Mouse (Mus musculus): ENCODE results near the gene Sfrp4. TPM values are rescaled to one million over a fixed set of nuclear protein-coding genes. Genes with fewer than 3 reads are reported as not detected.
"Not testable (repeated sequence)": the region's sequence is repeated elsewhere in the genome, so short reads cannot be mapped to it uniquely, and the experiment has no call there.

Gene Sfrp4
- polyA plus RNA-seq (2015; fragmentation: Nextera tagmentation; extraction: Ambion mirVana): 0.53 and 0.82 TPM in 2 replicates

DNA sequence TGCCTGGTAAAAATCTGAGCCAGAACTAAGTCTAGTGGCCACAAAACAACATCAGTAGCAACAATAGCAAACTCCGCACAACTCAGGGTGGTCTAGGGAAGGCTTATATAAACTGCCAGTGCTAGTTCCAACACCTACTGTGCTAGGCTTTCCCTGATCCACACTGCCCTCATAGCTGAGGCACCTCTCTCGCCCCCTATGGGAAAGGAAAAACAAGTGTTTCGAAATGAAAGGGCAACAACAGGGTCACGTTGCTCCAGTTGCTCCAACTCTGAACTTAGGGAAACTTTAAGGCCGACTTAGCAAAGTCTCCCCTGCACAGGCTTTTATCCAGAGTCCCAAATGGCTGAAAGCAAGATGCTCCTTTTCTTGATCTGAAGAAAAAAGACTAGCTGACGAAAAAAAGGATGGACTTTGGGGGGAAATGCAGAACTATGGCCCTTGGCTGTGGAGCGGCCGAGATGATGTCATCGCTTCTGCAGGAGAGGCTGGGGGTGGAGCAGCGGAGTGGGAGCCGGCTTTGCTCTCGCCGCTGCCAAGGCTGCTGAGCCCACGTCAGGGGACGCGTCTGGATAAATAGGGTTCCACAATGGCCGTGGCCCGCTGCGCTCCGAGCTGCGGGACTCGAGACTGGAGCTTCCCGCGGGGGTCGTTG is at the start of gene Sfrp4:
Sfrp4 (plus strand) TSS at position 532 of the 655 bp plus-strand sequence.
- ATAC-seq (replicated peaks; ENCODE audit: insufficient number of reproducible peaks, insufficient read depth, low FRiP score, low read depth): peak; percentile 56; the same call in 1 of the 2 replicates
- Histone ChIP-seq H3K9me3 (replicated peaks) (no peaks in the 10 kb centered on the region), H3K27ac (no peak within 1 kb of the TSS), H3K4me3 (peak within 1 kb of the TSS; percentile 51), H3K9ac (peak within 1 kb of the TSS; percentile 39), H3K27me3 (peaks cover 16% of the 10 kb centered on the region), H3K4me2 (peak within 1 kb of the TSS; percentile 91), H3K4me1 (replicated peaks) (peaks cover 15% of the 10 kb centered on the region), H3K36me3 (no peaks in the 10 kb centered on the region)
- 4% methylated on average over 25 of the region's 25 CpGs for WGBS

DNA sequence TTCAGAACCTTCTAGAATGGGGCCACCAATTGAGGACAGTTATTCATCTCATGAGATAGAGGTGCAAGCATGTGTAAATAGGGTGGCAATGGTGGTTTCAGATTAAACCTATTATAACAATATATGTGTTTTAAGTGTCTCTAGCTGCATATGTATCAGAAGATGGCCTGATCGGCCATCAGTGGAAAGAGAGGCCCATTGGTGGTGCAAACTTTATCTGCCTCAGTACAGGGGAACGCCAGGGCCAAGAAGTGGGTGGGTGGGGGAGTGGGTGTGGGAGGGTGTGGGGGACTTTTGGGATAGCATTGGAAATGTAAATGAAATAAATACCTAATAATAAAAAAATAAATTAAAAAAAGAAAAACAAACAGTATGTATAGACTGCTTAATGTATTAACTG is 48.2 kb upstream of the Sfrp4 start:
- H3K27me3 ChIP-seq; H3K9ac ChIP-seq; H3K4me1 ChIP-seq (replicated peaks); H3K27ac ChIP-seq; H3K9me3 ChIP-seq (replicated peaks); ATAC-seq (replicated peaks; ENCODE audit: insufficient number of reproducible peaks, insufficient read depth, low FRiP score, low read depth); H3K4me2 ChIP-seq; H3K36me3 ChIP-seq; H3K4me3 ChIP-seq: not testable (repeated sequence)
- WGBS: 74% methylated on average over 2 of the region's 2 CpGs

DNA sequence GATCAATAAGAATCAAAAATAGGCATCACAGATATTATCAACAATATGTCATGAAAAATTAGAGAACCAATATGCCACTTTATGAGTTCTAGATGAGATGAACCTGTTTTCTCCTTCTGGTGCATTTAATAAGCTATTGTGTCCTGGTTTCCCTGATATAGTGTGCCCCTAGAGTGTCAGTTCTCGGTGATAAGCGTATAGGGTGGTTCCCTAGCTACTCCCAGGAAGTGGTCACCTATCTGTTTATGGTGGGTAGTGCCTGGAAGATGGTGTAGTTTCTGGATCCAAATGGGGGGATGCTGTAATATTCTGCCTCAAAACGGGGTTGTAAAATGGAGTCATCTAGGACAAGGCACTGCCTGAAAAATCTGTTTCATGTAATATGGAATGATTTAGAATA is 47.0 kb upstream of the Sfrp4 start:
- Histone ChIP-seq H3K27me3 (no peaks in the 10 kb centered on the region), H3K4me1 (replicated peaks) (no peaks in the 10 kb centered on the region), H3K9ac (no peak overlapping the region), H3K4me2 (no peak overlapping the region), H3K27ac (no peak overlapping the region), H3K4me3 (no peak overlapping the region), H3K36me3 (no peaks in the 10 kb centered on the region), H3K9me3 (replicated peaks) (no peaks in the 10 kb centered on the region)
- WGBS: 74% methylated on average over 3 of the region's 3 CpGs
- ATAC-seq (replicated peaks; ENCODE audit: insufficient number of reproducible peaks, insufficient read depth, low FRiP score, low read depth): no peak

DNA sequence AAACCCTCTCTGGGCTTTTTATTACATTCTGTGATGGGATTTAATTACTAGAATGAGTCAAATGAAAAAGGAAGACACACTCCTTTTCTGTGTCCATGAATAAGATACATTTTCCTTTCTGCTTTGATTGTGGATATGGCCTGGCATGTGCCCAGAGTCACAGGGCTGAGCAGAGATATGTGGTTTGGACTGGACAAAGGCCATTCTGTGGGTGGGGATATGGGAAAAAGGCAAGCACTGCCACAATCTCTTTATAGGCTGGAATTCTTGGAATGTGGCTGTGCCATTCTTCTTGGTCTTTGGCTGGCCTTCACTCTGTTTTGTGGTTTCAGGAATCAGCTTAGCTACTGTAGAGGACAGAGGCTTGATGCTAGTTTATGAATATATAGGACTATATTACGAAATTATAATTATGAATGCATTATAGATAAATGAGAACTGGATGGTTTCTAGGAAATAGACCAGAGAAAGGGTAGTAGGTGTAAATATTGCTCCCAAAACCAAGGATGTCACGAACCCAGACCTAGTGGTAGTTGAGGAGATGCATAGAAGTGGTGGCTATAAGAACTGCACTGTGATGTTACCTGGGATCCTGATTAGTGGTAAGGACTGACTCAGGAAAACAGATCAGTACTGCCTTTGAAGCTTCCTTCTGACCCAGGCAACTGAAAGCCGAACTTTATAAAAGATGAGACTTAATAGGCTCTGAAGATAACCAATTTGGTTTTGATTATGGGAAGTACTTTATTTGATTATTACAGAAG is 31.7 kb upstream of the Sfrp4 start:
- Histone ChIP-seq H3K9ac (no peak overlapping the region), H3K4me2 (no peak overlapping the region), H3K9me3 (replicated peaks) (no peaks in the 10 kb centered on the region), H3K36me3 (no peaks in the 10 kb centered on the region; the same call in 1 of the 2 replicates), H3K27ac (no peak overlapping the region), H3K4me1 (replicated peaks) (0 out of 2 replicates have a peak, but pooled peaks cover 2% of the 10 kb centered on the region), H3K4me3 (no peak overlapping the region), H3K27me3 (no peaks in the 10 kb centered on the region)
- 85% methylated on average over 3 of the region's 3 CpGs for WGBS
- no peak for ATAC-seq (replicated peaks; ENCODE audit: insufficient number of reproducible peaks, insufficient read depth, low FRiP score, low read depth)

DNA sequence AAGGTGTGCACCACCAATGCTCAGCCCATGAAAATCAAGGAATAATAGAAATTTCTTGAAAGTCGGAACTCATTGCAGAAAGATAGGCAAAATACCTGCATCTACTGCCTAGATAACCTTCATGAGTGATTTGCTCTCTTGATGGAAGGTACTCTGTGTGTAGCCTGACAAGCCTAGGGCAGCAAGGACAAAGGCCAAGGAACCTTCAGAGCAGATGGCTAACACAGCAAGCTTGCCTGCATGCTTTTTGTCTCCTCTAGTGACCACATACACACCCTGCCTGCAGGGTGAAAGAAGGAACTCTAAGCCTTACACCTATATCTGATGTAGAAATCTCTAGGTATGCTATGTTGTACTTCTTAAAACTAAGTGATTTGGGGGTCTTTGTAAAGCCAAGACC is 27.8 kb upstream of the Sfrp4 start:
- H3K9ac ChIP-seq: no peak overlapping the region
- WGBS: 97% methylated on average over 1 of the region's 1 CpGs

DNA sequence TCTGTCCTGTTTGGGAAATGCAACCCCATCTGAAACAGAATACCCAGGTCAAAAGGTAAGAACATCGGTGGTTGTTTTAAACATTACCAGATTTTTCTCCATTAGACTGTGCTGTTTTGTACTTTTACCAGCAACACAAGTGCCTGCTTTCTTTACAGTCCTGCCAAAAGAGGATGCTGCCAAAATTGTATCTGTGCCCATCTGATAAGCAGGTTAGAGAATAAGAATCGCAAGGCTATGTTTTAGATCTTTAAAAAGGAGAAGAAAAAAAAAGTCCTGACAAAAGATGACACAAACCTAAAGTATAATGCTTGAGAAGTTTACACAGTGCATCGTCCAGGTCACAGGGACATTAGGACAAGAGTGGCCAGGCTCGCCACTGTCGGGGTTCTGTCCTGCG is 23.7 kb upstream of the Sfrp4 start:
- H3K4me2 ChIP-seq: no peak overlapping the region
- ATAC-seq (replicated peaks; ENCODE audit: insufficient number of reproducible peaks, insufficient read depth, low FRiP score, low read depth): no peak
- no peaks in the 10 kb centered on the region for H3K27me3 ChIP-seq
- no peaks in the 10 kb centered on the region for H3K9me3 ChIP-seq (replicated peaks)
- H3K4me3 ChIP-seq: no peak overlapping the region
- no peak overlapping the region for H3K9ac ChIP-seq
- H3K36me3 ChIP-seq: no peaks in the 10 kb centered on the region; the same call in 1 of the 2 replicates
- 72% methylated on average over 6 of the region's 6 CpGs for WGBS
- no peaks in the 10 kb centered on the region for H3K4me1 ChIP-seq (replicated peaks)
- H3K27ac ChIP-seq: no peak overlapping the region

More for the DNA sequence above, 27.8 kb upstream of the Sfrp4 start:
- Histone ChIP-seq H3K4me1 (replicated peaks) (0 out of 2 replicates have a peak, but pooled peaks cover 2% of the 10 kb centered on the region), H3K4me3 (no peak overlapping the region), H3K4me2 (no peak overlapping the region), H3K27ac (no peak overlapping the region), H3K27me3 (no peaks in the 10 kb centered on the region), H3K9me3 (replicated peaks) (no peaks in the 10 kb centered on the region), H3K36me3 (no peaks in the 10 kb centered on the region; the same call in 1 of the 2 replicates)
- ATAC-seq (replicated peaks; ENCODE audit: insufficient number of reproducible peaks, insufficient read depth, low FRiP score, low read depth): no peak

DNA sequence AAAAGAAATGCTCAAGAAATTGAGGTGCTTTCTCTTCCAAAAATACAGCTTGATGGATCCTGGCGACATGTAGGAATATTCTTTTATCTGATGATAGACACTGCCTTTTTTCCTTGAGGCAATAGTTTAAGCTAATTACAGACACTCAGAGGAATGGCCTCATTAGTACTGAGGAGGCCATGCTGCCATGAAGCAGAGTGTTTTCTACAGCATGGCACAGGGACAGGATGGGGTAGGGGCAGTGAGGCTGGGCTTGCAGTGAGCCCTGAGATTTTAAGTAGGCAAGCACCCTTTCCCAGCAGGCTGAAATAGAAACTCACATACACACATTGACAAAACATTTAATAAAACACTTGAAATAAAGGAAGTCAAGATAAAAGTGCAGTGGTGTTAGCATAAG is 20.4 kb upstream of the Sfrp4 start:
- no peaks in the 10 kb centered on the region for H3K4me1 ChIP-seq (replicated peaks)
- H3K9me3 ChIP-seq (replicated peaks): no peaks in the 10 kb centered on the region
- H3K27me3 ChIP-seq: no peaks in the 10 kb centered on the region
- no peak overlapping the region for H3K4me2 ChIP-seq
- H3K36me3 ChIP-seq: no peaks in the 10 kb centered on the region
- no peak overlapping the region for H3K27ac ChIP-seq
- WGBS: 79% methylated on average over 1 of the region's 1 CpGs
- no peak for ATAC-seq (replicated peaks; ENCODE audit: insufficient number of reproducible peaks, insufficient read depth, low FRiP score, low read depth)
- no peak overlapping the region for H3K4me3 ChIP-seq
- no peak overlapping the region for H3K9ac ChIP-seq

GRCm38 (mm10) chr13:19603719-19604118 is 19.2 kb upstream of the Sfrp4 start:
- WGBS: 71% methylated on average over 1 of the region's 1 CpGs

GRCm38 (mm10) chr13:19604916-19605315 is 18.0 kb upstream of the Sfrp4 start:
- Histone ChIP-seq H3K4me3 (no peak overlapping the region), H3K4me2 (no peak overlapping the region), H3K36me3 (no peaks in the 10 kb centered on the region), H3K9me3 (replicated peaks) (no peaks in the 10 kb centered on the region), H3K9ac (no peak overlapping the region), H3K4me1 (replicated peaks) (no peaks in the 10 kb centered on the region), H3K27me3 (no peaks in the 10 kb centered on the region), H3K27ac (no peak overlapping the region)
- ATAC-seq (replicated peaks; ENCODE audit: insufficient number of reproducible peaks, insufficient read depth, low FRiP score, low read depth): no peak

More at GRCm38 (mm10) chr13:19603719-19604118, 19.2 kb upstream of the Sfrp4 start:
- Histone ChIP-seq H3K4me1 (replicated peaks) (no peaks in the 10 kb centered on the region), H3K27me3 (no peaks in the 10 kb centered on the region), H3K9ac (no peak overlapping the region), H3K36me3 (no peaks in the 10 kb centered on the region), H3K4me3 (no peak overlapping the region), H3K9me3 (replicated peaks) (no peaks in the 10 kb centered on the region), H3K27ac (no peak overlapping the region), H3K4me2 (no peak overlapping the region)
- no peak for ATAC-seq (replicated peaks; ENCODE audit: insufficient number of reproducible peaks, insufficient read depth, low FRiP score, low read depth)

- Histone ChIP-seq H3K9me3 (replicated peaks) (no peaks in the 10 kb centered on the region), H3K4me2 (no peak overlapping the region), H3K27me3 (no peaks in the 10 kb centered on the region), H3K4me3 (no peak overlapping the region), H3K36me3 (no peaks in the 10 kb centered on the region), H3K4me1 (replicated peaks) (no peaks in the 10 kb centered on the region), H3K27ac (no peak overlapping the region), H3K9ac (no peak overlapping the region)
- ATAC-seq (replicated peaks; ENCODE audit: insufficient number of reproducible peaks, insufficient read depth, low FRiP score, low read depth): no peak
Observed at GRCm38 (mm10) chr13:19608120-19608519, 14.8 kb upstream of the Sfrp4 start.

- H3K36me3 ChIP-seq: no peaks in the 10 kb centered on the region
- no peak overlapping the region for H3K4me3 ChIP-seq
Observed at GRCm38 (mm10) chr13:19612348-19612747, 10.6 kb upstream of the Sfrp4 start.

More at GRCm38 (mm10) chr13:19612348-19612747, 10.6 kb upstream of the Sfrp4 start:
- ATAC-seq (replicated peaks; ENCODE audit: insufficient number of reproducible peaks, insufficient read depth, low FRiP score, low read depth): no peak
- Histone ChIP-seq H3K9ac (no peak overlapping the region), H3K27me3 (no peaks in the 10 kb centered on the region), H3K27ac (no peak overlapping the region), H3K4me1 (replicated peaks) (no peaks in the 10 kb centered on the region), H3K4me2 (no peak overlapping the region), H3K9me3 (replicated peaks) (no peaks in the 10 kb centered on the region)
- WGBS: 88% methylated on average over 1 of the region's 1 CpGs

All from heart, embryonic 15.5 days (tissue).